Mouse (Mus musculus) layer of hippocampus, adult 8-10 months (tissue): ENCODE results near the gene Fcer1g. TPM values are rescaled to one million over a fixed set of nuclear protein-coding genes. Genes with fewer than 3 reads are reported as not detected.

Source experiments
- DNase-seq, 2 experiments: peaks; one replicate each; pipeline ENCODE4 v3.0.0; 2022; ENCODE audit warnings: low spot score in 2 of 2
- total RNA-seq, 4 experiments: library from RNA; stranded (reverse); gene quantifications; 2 replicates each; pipeline ENCODE4 v1.2.4; 2022

Gene Fcer1g
- 10 to 100 TPM; 10.9 to 95.1 (median 48.8) TPM for total RNA-seq

GRCm38 (mm10) chr1:171234126-171234525 lies at the start of gene Fcer1g:
Gene Fcer1g, minus strand, starts transcription at chr1:171234365.
- DNase-seq, result no peak

- peak in 1 of 2 experiments; percentile 4 for DNase-seq
These were observed 49.3 kb upstream of the Fcer1g start for GRCm38 (mm10) chr1:171283188-171284160.

- peak in 1 of 2 experiments; percentile 7 for DNase-seq
These were observed 48.1 kb upstream of the Fcer1g start for GRCm38 (mm10) chr1:171282086-171282805.

GRCm38 (mm10) chr1:171281528-171281923 lies 47.4 kb upstream of the Fcer1g start:
- DNase-seq, result peak in 1 of 2 experiments; percentile 80

- peak; percentile 93 to 96 for DNase-seq
These were observed 46.9 kb upstream of the Fcer1g start, which contains the start of gene Ppox for GRCm38 (mm10) chr1:171280916-171281527. Gene Ppox, minus strand, starts transcription at chr1:171281186.

GRCm38 (mm10) chr1:171280250-171280915 lies 46.2 kb upstream of the Fcer1g start:
- peak; percentile 3 to 19 for DNase-seq

GRCm38 (mm10) chr1:171279721-171280120 lies 45.6 kb upstream of the Fcer1g start:
- DNase-seq, result peak in 1 of 2 experiments; percentile 1

GRCm38 (mm10) chr1:171279012-171279705 lies 45.0 kb upstream of the Fcer1g start:
- peak in 1 of 2 experiments; percentile 2 for DNase-seq

GRCm38 (mm10) chr1:171278436-171278835 lies 44.3 kb upstream of the Fcer1g start:
- no peak for DNase-seq

GRCm38 (mm10) chr1:171277736-171278135 lies 43.6 kb upstream of the Fcer1g start:
- DNase-seq, result no peak

- no peak for DNase-seq
These were observed 42.1 kb upstream of the Fcer1g start for GRCm38 (mm10) chr1:171276110-171276748.

- DNase-seq, result no peak
These were observed 41.1 kb upstream of the Fcer1g start for GRCm38 (mm10) chr1:171275144-171275734.

GRCm38 (mm10) chr1:171274171-171274570 lies 40.0 kb upstream of the Fcer1g start:
- DNase-seq, result no peak

GRCm38 (mm10) chr1:171272086-171272485 lies 37.9 kb upstream of the Fcer1g start:
- DNase-seq, result no peak

GRCm38 (mm10) chr1:171271622-171272021 lies 37.5 kb upstream of the Fcer1g start:
- DNase-seq, result no peak

GRCm38 (mm10) chr1:171271196-171271595 lies 37.0 kb upstream of the Fcer1g start:
- DNase-seq, result no peak

GRCm38 (mm10) chr1:171270573-171270900 lies 36.4 kb upstream of the Fcer1g start:
- DNase-seq, result no peak

- DNase-seq, result peak; percentile 91 to 95
These were observed 35.8 kb upstream of the Fcer1g start, which contains the start of gene B4galt3 for GRCm38 (mm10) chr1:171269848-171270572. Gene B4galt3, plus strand, starts transcription at chr1:171270328.

GRCm38 (mm10) chr1:171268341-171268740 lies 34.2 kb upstream of the Fcer1g start:
- DNase-seq, result no peak
